Mouse (Mus musculus) kidney, adult 8-10 months (tissue): ENCODE measurements around the gene Acr.

Source experiments
- DNase-seq, 2 experiments: peaks; one replicate each; pipeline ENCODE4 v3.0.0; 2022

Acr gene

GRCm38 (mm10) chr15:89623626-89623959, 55.5 kb downstream of the Acr start:
- DNase-seq, result peak; percentile 10 to 63
